Mouse (Mus musculus): ENCODE results near the gene Gpbp1.

DNA sequence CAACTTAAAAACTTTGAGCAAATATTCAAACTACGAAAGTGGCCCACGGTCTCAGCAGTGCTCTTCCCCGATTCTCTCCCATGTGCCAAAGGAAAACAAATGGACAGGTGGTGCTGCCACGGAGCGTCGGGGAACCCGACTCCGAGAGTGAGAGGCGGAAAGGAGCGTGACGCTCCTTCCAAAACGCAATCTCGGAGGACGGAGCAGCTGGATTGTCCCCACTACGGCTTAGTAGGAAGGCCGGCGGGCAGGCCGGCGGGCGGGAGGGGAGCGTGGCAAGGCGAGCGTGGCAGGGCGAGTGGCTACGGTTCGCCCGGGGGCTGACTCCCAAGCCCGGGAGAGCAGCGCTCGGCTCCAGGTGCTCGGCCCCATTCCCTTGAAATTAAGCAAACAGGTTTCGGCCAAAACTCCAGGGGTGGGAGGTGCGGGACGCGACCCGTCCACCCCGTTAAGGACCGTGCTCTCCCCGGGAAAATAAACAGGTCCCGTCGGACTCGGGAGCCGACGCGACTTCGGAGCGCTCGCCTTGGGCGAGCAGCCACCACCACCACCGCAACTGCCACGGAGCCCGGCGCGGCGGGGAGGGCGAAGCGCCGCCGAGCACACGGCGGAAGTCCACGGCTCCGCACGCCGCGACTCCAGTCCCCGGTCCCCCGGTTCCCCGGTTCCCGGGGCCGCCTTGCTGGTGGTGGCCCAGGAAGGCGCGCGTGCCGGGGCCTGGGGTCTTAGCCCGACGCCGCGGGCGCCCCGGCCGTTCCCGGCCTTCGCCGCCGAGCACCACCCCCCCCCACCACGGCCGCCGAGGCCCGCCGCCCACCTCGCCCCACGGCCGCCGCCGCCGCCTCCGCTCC is 1.0 kb downstream of the Gpbp1 start:
- TF ChIP-seq POLR2A (IDR thresholded peaks at IDR 0.05; ENCODE audit: low read depth, low read length): no peak
- no peak for TF ChIP-seq CTCF (IDR thresholded peaks at IDR 0.05; ENCODE audit: borderline replicate concordance, insufficient read depth, low read length)

All from embryonic fibroblast, embryonic 13.5 days (primary cell).